Mouse (Mus musculus): ENCODE data around the gene Ccdc17. TPM values are rescaled to one million over a fixed set of nuclear protein-coding genes. Genes with fewer than 3 reads are reported as not detected.

Gene Ccdc17
- 1 to 10 TPM; 4.1 to 6.2 TPM for total RNA-seq (2021)

DNA sequence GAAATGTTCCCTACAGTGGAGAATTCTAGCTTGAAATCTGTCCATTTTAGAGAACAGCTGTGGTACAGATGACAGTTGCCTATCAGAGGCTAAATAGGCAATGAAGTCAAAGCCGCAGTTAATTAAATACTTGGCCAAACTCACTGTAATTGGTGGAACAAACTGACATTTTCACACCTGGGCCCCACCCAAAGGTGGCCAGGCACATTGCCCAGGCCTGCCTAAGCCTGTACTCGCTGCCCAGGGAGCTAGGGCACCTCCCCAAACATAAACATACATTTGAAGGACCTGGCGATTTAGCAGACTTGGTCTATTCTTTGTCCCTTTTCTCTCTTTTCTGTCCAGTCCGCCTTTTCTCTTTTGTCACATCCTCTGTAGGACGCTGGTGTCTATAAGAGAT, at the start of gene Ccdc17:
Gene Ccdc17, plus strand, starts transcription at position 276 of the 400 bp plus-strand sequence.
- DNase-seq (ENCODE audit: extremely low spot score in 1 of 2, low spot score in 1 of 2): no peak

DNA sequence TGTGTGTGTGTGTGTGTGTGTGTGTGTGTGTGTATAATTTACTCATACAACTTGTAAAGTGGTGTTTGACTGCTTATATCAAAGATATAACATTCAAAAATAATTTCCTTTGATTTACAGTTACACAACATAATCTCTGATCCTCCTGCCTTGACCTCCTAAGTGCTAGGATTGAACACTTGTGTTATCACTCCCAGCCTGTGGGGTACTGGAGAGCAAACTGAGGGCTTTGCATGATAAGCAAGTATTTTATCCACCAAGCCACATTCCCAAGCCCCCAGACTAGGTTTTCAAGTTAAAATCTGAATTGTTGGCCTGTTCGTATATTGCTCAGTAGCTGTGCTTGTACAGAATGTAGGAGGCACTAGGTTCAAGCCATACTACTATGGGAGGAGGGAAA, 46.0 kb upstream of the Ccdc17 start:
- DNase-seq (ENCODE audit: extremely low spot score in 1 of 2, low spot score in 1 of 2): no peak

DNA sequence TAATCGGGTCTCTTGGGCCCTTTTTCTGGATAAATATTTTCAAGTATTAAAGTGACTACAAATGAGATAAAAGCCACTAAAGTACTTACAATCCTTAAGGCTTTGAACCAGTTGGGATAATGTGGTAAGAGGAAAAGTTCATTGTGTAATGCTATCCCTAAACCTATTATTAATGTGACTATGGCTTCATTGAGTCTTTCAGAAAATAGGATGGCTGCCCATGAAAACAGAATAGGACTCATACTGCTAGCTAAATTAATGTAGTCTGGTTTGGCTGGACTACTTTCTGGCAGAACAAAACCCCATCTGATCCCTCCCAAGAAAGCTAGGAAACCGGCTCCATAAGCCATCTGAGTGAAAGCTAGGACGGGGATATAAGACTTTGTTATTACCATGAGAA, 43.4 kb upstream of the Ccdc17 start:
- DNase-seq (ENCODE audit: extremely low spot score in 1 of 2, low spot score in 1 of 2): no peak

- peak; percentile 55 to 69 for DNase-seq (ENCODE audit: extremely low spot score in 1 of 2, low spot score in 1 of 2)
Measured at GRCm38 (mm10) chr4:116555413-116556300, 40.8 kb upstream of the Ccdc17 start, which contains the start of gene Tmem69. TSS of gene Tmem69 (minus strand) at chr4:116555936.

GRCm38 (mm10) chr4:116556561-116557305, 39.7 kb upstream of the Ccdc17 start:
- DNase-seq (ENCODE audit: extremely low spot score in 1 of 2, low spot score in 1 of 2): peak; percentile 83 to 84

DNA sequence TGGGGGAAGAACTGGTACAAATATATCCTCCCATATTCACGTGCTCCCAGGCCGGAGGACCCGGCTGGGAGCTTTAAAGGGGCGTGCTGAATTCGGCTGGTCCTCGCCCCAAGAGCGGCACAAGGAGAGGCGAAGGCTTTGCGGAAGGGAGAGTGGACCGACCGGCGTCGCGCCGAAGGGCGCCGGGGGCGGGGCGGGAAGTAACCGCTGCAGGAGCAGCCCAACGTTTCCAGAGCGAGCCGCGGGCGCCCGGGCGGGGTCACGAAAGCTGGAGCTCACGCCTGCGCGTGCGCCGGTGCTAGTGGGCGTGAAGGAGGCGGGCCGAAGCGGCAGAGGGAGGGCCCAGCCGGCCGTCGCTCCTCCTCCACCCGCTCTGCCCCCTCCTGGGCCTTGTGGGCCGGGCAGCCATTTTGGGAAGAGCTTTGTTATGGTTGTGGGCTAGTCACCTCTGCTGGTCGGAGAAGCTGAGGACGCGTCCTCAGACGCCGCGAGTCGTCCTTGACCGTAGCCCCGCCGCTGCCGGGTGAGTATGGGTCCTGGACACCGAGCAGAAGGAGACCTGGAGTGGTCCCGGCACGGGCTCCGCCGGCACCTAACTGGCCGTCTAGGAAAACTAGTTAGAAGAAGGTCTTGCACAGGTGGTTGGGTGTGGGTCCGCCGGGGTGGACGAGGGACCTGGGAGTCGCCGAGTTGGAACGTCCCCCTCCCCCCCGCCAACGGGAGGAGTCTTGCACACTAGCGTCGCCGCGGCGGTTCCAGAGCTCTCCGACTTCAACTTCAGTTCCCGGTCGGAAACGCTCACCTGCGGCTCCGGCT, 38.9 kb upstream of the Ccdc17 start, which contains the start of gene Gpbp1l1:
Gene Gpbp1l1, plus strand, starts transcription at position 353 of the 816 bp plus-strand sequence.
- peak; percentile 91 to 97 for DNase-seq (ENCODE audit: extremely low spot score in 1 of 2, low spot score in 1 of 2)

- DNase-seq (ENCODE audit: extremely low spot score in 1 of 2, low spot score in 1 of 2): no peak
Measured at GRCm38 (mm10) chr4:116558151-116558882, 38.1 kb upstream of the Ccdc17 start.

GRCm38 (mm10) chr4:116595793-116596192, 661 bp upstream of the Ccdc17 start:
- DNase-seq (ENCODE audit: extremely low spot score in 1 of 2, low spot score in 1 of 2): no peak

GRCm38 (mm10) chr4:116596978-116597881, 776 bp downstream of the Ccdc17 start:
- peak; percentile 76 to 78 for DNase-seq (ENCODE audit: extremely low spot score in 1 of 2, low spot score in 1 of 2)

DNA sequence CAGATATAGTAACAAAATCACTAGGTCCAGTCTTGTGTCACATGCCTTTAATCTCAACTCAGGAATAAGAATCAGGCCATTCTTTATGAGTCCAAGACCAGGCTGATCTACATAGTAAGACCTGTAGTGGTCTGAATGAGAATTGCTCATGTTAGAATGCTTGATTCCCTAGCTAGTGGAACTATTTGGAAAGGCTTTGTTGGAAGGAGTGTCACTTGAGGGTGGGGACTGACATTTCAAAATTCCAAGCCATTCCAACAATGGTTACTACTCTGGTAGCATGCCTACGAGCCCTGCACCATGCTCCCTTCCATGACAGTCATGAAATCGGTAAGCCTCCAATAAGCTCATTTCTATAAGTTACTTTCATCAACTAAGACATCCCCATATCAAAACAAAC, 16.2 kb downstream of the Ccdc17 start:
- no peak for DNase-seq (ENCODE audit: extremely low spot score in 1 of 2, low spot score in 1 of 2)

DNA sequence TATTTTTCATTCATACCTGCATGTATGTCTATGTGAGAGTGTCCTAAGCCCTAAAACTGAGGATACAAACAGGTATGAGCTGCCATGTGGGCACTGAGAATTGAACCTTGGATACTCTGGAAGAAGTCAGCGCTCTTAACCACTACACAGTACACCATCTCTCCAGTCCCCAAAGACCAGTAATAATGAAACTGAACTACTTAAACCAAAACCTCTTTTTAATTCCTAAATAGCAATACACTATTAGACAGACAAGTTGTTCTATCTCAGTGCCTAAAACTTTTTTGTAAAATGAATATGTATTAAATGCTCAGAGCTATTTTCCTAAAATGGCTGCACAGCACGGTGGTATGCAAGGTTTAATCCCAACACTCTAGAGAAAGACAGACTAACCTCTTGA, 18.8 kb downstream of the Ccdc17 start:
- no peak for DNase-seq (ENCODE audit: extremely low spot score in 1 of 2, low spot score in 1 of 2)

- DNase-seq (ENCODE audit: extremely low spot score in 1 of 2, low spot score in 1 of 2): no peak
Measured at GRCm38 (mm10) chr4:116624831-116625230, 28.4 kb downstream of the Ccdc17 start.

DNA sequence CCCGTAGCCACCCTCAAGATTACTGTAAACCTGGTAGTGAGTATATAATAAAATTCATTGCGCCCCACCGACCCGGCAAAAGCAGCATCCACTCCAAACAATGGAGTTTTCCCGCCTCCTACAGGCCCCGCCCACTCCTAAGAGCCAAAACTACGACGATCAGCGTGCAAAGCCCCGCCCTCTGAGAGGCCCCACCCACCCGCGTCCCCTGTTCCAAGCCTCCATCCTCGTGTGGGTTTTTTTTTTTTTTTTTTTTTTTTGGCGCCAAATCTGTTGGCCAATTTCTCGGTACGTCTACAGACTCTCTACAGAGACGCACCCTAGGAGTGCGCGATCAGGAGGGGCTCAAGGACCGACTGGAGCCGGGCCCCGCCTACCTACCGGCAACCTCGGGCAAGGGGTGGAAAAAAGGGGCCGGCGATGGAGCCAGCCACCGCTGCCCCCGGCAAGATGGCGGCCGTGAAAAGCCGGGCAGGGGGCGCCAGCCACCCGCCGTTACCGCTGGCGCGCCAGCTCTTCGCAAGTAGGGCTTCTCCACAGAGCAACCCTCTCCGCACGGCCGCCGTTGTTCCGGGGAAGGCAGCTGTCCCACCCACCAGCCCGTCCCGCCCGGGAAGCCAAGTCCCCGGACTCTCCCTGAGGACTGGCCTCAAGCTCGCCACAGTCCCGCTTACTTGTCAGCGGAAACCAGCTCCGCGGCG, 30.4 kb downstream of the Ccdc17 start:
- DNase-seq (ENCODE audit: extremely low spot score in 1 of 2, low spot score in 1 of 2): peak in 1 of 2 experiments; percentile 55

DNA sequence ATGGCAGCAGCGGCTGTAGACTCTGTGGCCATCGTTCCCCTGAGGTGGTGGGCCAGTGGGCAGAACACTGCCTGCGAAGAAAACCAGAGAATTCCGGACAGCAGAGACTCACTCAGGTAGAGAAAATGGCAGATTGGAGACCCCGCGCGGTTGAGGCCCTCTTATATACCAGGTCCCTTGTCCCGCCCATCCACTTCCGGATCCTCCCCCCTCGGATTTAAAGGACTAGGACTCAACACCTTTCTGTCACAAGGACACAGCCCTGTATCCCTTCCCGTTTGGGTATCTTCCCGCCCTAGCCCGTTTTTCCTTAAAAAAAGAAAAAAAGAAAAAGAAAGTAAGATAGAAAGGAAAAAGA, 30.9 kb downstream of the Ccdc17 start:
- DNase-seq (ENCODE audit: extremely low spot score in 1 of 2, low spot score in 1 of 2): peak; percentile 78 to 80

DNA sequence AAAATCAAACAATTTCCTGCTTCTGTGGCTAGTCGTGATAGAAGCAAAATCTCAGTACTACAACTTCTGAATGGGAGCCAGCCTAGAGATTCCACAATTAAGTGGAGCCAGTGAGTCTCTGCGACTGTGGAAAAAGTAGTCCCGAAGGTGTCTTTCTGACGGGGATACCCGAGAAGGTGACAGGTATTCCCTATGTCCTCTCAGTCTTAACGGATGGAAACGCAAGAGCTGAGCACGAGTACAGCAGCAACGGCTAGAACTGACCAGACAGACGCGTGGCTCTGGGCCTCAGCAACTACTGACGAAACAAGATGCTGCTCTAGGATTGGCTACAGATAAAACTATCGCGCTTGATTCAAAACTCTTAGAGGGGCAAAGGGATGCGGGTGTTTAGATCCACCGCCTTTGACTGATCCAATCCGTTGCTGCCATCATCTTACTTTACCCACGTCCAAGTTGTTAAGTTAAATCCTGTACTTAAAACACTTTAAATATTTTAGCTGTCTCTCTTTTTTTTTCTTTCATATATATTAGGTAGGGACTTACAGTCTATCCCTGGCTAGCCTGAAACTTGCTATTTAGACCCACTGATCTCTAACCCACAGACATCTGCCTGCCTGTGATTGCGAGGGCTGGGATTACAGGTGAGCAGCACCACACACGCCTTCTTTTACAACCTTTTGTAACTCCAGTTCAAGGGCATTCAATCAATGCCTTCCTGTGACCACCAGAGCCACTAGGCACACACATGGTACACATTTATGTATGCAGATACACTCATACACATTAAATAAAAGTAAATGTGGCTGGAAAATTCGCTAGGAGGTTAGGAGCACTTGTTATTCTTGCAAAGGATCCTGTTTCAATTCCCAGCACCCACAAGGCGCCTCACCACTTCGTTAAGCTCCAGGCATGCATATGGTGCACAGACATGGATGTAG, 31.5 kb downstream of the Ccdc17 start, which contains the start of gene Nasp:
Gene Nasp, minus strand, starts transcription at position 220 of the 941 bp plus-strand sequence.
- peak; percentile 59 to 71 for DNase-seq (ENCODE audit: extremely low spot score in 1 of 2, low spot score in 1 of 2)

DNA sequence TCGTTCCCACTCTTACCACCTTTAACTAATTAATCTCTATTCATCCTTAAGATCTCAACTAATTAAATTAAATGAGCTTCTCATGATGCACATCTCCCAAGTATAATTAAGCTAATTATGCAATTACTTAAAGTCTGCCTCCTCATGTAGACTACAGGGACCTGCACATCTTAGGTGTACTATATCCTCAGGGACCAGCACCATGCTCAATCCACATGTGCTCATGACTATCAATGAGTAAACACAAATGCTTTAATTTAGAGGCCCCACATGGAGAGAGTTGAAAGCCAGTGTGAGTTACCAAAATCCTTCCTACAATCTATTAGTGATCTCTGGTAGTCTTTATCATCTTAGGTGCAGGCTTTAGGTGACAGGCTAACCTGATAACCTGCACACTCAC, 38.7 kb downstream of the Ccdc17 start:
- DNase-seq (ENCODE audit: extremely low spot score in 1 of 2, low spot score in 1 of 2): no peak

GRCm38 (mm10) chr4:116638821-116639220, 42.4 kb downstream of the Ccdc17 start:
- no peak for DNase-seq (ENCODE audit: extremely low spot score in 1 of 2, low spot score in 1 of 2)

Data from layer of hippocampus, postnatal 25 days (tissue).